Mouse (Mus musculus) heart, postnatal 0 days (tissue): ENCODE results near the gene Csde1.

Experiments used
- CTCF ChIP-seq: IDR thresholded peaks from 2 replicates; pipeline ENCODE4 v1.5.1; 2016; ENCODE audit warnings: antibody characterized with exemption, control low read depth, low read depth
- EP300 ChIP-seq: IDR thresholded peaks from 2 replicates; pipeline ENCODE4 v1.6.1; 2016; ENCODE audit warnings: antibody characterized with exemption, low read depth

GRCm38 (mm10) chr3:103073771-103074170 lies 53.5 kb downstream of the Csde1 start, which contains the start of gene Ampd1:
- TF ChIP-seq CTCF (no peak), EP300 (no peak)
